Mouse (Mus musculus) kidney, embryonic 16.5 days (tissue): ENCODE results near the gene Rab40c. TPM values are rescaled to one million over a fixed set of nuclear protein-coding genes. Genes with fewer than 3 reads are reported as not detected.

Source experiments
- ATAC-seq: fragments of 200-750 bp; cut with Nextera tagmentation; 2 replicates; pipeline ENCODE4 v1.8.0; 2017; ENCODE audit warnings: moderate TSS enrichment; ENCODE audit not compliant: low FRiP score, low TSS enrichment
- H3K27ac ChIP-seq: fragments of 300-500 bp; sonication (generic); 2 replicates; pipeline ENCODE4 v1.5.1; 2014; ENCODE audit warnings: low read length
- H3K27me3 ChIP-seq: fragments of 300-500 bp; sonication (generic); 2 replicates; pipeline ENCODE4 v1.6.1; 2014; ENCODE audit warnings: low read length, control low read depth, mixed read lengths; ENCODE audit not compliant: insufficient read depth
- H3K36me3 ChIP-seq: fragments of 300-500 bp; sonication (generic); 2 replicates; pipeline ENCODE4 v1.6.1; 2014; ENCODE audit warnings: low read length, control low read depth, mixed read lengths; ENCODE audit not compliant: insufficient read depth
- H3K4me1 ChIP-seq: fragments of 300-500 bp; sonication (generic); 2 replicates; pipeline ENCODE4 v1.6.1; 2014; ENCODE audit warnings: low read length, control low read depth, mixed read lengths; ENCODE audit not compliant: insufficient read depth
- H3K4me2 ChIP-seq: fragments of 300-500 bp; sonication (generic); replicated peaks from 2 replicates; pipeline ENCODE4 v1.6.1; 2014; ENCODE audit warnings: low read depth, low read length
- H3K4me3 ChIP-seq: fragments of 300-500 bp; sonication (generic); 2 replicates; pipeline ENCODE4 v1.5.1; 2014; ENCODE audit warnings: mild to moderate bottlenecking, low read length
- H3K9ac ChIP-seq: fragments of 300-500 bp; sonication (generic); replicated peaks from 2 replicates; pipeline ENCODE4 v1.6.1; 2014; ENCODE audit warnings: low read length
- H3K9me3 ChIP-seq: fragments of 300-500 bp; sonication (generic); 2 replicates; pipeline ENCODE4 v1.6.1; 2016; ENCODE audit warnings: low read length, control low read depth
- WGBS: fragments of 180-500 bp; shearing (Covaris S2); extraction: QIAGEN DNeasy Blood & Tissue Kit; methylation state at CpG from one replicate; pipeline ENCODE4 v1.1.7; 2014; 5-methylcytosine and 5-hydroxymethylcytosine counted together
- polyA plus RNA-seq: library from polyadenylated mRNA; unstranded; fragments of >200 nt; fragmentation: Nextera tagmentation; extraction: Ambion mirVana; gene quantifications from 2 replicates; pipeline ENCODE4 v1.2.1, GENCODE M21; 2015

Gene Rab40c
- polyA plus RNA-seq, 1 experiment from 2014 or later, result 33.7 TPM

DNA sequence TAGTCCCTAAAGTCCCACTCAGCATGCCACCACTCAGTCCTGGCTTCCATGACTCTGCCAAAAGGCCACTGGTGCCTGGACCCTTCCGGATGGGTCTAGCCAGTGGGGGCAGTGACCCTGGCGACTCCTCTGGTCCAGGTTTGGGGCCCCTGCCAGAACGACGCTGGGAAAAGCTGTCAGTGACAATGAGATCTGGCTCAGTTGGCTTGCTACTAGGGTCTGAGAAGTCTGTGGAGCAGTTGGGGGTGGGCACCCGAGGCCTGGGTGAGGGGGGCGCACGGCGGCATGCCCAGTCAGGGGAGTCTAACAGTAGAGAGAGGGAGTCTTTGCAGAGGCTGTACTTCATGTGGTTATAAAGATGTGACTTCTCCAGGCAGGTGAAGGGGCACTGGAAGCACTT lies 28.5 kb upstream of the Rab40c start:
- Histone ChIP-seq H3K9me3 (no peaks in the 10 kb centered on the region), H3K4me2 (no peak overlapping the region), H3K4me3 (no peak overlapping the region), H3K36me3 (no peaks in the 10 kb centered on the region), H3K9ac (no peak overlapping the region), H3K27me3 (peaks cover 31% of the 10 kb centered on the region), H3K27ac (no peak overlapping the region; the same call in 1 of the 2 replicates), H3K4me1 (peaks cover 14% of the 10 kb centered on the region)
- ATAC-seq, result no peak
- 65% methylated on average over 8 of the region's 8 CpGs for WGBS

DNA sequence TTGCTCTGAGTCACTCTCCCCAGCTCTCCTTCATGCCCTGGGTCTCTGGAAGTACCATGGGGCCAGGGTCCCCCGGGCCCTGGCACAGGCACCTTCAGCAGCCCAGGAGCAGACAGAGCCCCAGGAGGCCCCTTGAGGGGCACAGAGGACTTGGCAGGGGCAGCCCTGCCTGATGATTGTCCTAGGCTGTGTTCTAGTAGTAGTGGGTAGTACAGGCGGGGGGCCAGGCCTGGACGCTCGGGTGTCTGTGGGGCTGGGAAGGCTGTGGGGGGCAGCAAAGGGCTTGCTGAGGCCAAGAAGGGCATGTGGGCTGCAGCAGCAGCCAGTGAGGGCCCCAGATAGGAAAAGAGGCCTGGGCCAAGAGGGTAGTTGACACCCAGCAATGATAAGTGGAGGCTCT lies 28.0 kb upstream of the Rab40c start:
- no peak for ATAC-seq
- H3K9ac ChIP-seq, result no peak overlapping the region
- no peak overlapping the region for H3K4me3 ChIP-seq
- H3K9me3 ChIP-seq, result no peaks in the 10 kb centered on the region
- WGBS, result 85% methylated on average over 4 of the region's 4 CpGs
- H3K4me1 ChIP-seq, result peaks cover 14% of the 10 kb centered on the region
- no peaks in the 10 kb centered on the region for H3K36me3 ChIP-seq
- peak overlapping the region; percentile 15; the same call in 1 of the 2 replicates for H3K27ac ChIP-seq
- H3K27me3 ChIP-seq, result peaks cover 27% of the 10 kb centered on the region
- no peak overlapping the region for H3K4me2 ChIP-seq

DNA sequence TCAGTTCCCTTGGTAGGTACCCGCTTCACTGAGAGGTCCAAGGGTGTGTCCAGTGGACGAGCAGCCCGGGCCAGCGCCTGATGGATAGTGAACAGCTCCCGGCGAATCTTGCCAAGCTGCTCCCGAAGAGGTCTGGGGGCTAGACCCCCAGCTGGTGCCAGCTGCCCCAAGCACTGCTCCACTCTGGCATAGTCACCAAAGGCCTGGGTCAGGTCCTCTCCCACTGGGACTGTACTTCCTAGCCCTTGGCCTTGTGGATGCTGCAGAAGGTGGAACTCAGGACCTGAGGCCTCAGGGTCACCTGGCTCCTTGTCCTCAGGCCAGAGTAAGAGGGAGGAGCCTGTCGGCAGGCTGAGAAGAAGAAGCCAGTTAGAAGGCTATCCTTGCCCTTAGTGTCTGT lies 27.4 kb upstream of the Rab40c start:
- peak overlapping the region; percentile 87; the same call in 1 of the 2 replicates for H3K27ac ChIP-seq
- ATAC-seq, result no peak

DNA sequence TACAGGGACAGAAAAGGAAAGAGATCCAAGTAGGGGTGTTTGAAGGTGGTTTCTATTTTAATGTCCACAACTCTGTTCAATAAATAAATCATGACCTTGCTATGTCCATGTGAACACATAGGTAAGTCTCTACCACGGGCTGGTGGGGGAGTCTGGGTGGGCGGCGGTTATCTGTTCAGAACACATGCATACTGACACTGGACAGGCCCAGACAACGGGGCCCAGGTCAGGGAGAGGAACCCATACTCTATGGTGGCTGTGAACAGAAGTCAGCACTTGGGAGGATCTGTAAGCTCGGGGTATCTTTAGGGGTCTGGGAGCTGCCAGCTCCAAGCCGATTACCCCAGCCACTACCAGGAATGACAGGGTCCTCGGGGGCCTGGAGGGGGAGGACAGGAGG lies 26.8 kb upstream of the Rab40c start:
- H3K27me3 ChIP-seq, result peaks cover 14% of the 10 kb centered on the region
- no peak for ATAC-seq
- H3K4me2 ChIP-seq, result no peak overlapping the region
- 77% methylated on average over 7 of the region's 7 CpGs for WGBS
- H3K27ac ChIP-seq, result peak overlapping the region; percentile 87
- no peak overlapping the region for H3K4me3 ChIP-seq
- H3K9ac ChIP-seq, result no peak overlapping the region
- no peaks in the 10 kb centered on the region for H3K36me3 ChIP-seq
- H3K9me3 ChIP-seq, result no peaks in the 10 kb centered on the region
- peaks cover 6% of the 10 kb centered on the region for H3K4me1 ChIP-seq

More for the DNA sequence above, 27.4 kb upstream of the Rab40c start:
- Histone ChIP-seq H3K9me3 (no peaks in the 10 kb centered on the region), H3K36me3 (no peaks in the 10 kb centered on the region), H3K4me3 (no peak overlapping the region), H3K4me2 (no peak overlapping the region), H3K27me3 (peaks cover 20% of the 10 kb centered on the region), H3K4me1 (peaks cover 9% of the 10 kb centered on the region), H3K9ac (no peak overlapping the region)
- WGBS, result 81% methylated on average over 8 of the region's 8 CpGs

DNA sequence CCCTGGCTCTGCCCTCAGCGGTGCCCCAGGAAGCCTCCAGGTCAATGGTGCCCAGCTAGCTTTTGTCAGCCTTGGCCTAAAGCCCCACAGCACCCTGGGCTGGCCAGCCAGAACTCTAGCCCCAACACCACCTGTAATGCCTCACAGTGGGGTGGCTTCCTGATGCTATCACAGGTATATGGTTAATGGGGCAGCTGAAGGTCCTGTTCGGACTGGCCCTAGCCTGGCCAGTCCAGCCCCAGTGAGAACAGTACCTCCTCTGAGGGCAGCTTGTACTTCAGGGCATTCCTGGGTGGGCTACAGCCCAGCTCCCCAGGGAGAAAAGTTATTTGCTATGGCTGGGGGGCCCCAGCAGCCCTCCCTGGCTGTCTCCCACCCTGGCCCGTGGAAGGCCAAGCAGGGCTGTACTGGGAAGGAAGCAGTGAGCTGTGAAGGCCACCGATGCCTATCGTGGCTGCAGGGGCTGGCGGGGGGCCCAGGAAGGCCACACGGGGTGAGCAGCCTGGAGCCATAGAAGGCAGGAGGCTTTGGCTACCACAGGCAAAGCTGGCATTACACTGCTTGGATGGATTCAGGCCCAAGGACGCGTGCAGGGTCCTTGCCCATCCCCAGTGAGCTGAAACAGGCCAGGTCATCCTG lies 26.1 kb upstream of the Rab40c start:
- Histone ChIP-seq H3K27ac (peak overlapping the region; percentile 87), H3K9ac (0 out of 2 replicates have a peak overlapping the region, but pooled peaks have one; percentile 25), H3K4me3 (no peak overlapping the region), H3K27me3 (peaks cover 7% of the 10 kb centered on the region), H3K36me3 (no peaks in the 10 kb centered on the region), H3K9me3 (no peaks in the 10 kb centered on the region), H3K4me1 (peaks cover 13% of the 10 kb centered on the region), H3K4me2 (no peak overlapping the region)
- WGBS, result 35% methylated on average over 9 of the region's 9 CpGs
- ATAC-seq, result peak; percentile 85

DNA sequence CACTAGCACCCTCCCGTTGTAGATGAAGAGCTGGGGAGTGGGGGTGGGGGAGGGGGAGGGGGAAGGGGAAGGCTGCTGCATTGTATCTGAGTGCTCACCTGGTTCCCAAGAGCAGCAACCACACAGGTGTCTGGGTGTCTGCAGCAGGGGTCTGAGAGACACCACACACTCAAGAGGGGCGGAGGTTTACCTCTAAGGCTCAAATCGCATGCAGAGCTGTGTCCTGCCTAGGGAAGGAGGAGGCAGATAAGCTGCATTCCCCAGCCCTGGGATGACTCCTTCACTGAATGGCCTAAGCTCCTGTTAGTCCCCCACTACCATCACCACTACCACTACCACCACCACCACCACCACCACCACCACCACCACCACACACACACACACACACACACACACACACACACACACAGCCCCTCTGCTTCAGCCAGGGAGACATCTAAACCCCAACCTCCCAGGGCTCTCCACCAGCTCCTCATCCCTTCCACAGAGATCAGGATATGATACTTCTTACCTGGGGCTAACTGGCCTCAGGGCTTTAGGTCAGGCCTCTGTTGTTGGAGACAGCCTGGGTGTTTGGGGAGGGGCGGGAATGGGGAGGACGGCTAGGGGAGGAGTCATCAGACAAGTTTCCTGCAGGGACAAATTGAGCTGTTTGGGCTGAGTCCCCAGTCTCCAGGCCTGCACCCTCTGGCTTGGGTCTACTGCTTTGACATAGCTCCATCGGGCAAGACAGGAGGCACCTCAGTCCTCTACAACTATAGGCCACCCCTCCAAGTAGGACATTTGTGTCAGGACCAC lies 25.0 kb upstream of the Rab40c start, which contains the start of the genes Pigq and Nhlrc4:
Pigq (minus strand) TSS at position 571 of the 798 bp plus-strand sequence.
Nhlrc4 (minus strand) TSS at position 596 of the 798 bp plus-strand sequence.
- Histone ChIP-seq H3K4me1 (peaks cover 15% of the 10 kb centered on the region), H3K4me3 (no peak within 1 kb of the TSS), H3K27ac (peak within 1 kb of the TSS; percentile 87), H3K9ac (0 out of 2 replicates have a peak within 1 kb of the TSS, but pooled peaks have one; percentile 25), H3K27me3 (no peaks in the 10 kb centered on the region), H3K9me3 (no peaks in the 10 kb centered on the region), H3K4me2 (no peak within 1 kb of the TSS), H3K36me3 (no peaks in the 10 kb centered on the region)
- ATAC-seq, result no peak
- 51% methylated on average over 6 of the region's 6 CpGs for WGBS

DNA sequence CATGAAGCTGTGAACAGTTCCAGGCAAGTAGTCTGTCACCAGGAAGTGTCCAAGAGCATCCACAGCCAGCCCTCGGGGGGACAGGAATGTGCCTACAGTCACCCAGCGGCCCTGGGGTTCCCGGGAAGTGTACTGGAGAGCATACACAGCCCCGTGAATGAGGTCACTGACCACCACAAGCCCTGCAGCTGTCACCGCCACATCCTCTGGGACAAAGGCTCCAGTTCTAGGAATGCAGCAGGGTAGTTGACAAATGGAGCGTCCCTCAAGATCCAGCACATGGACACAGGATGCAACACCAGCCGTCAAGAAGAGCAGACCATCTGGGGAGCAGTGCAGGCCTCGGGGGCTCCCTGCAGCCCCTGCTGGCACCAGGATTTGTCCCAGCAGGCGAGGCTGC lies 24.2 kb upstream of the Rab40c start:
- H3K9me3 ChIP-seq, result no peaks in the 10 kb centered on the region
- H3K27ac ChIP-seq, result no peak overlapping the region
- H3K4me3 ChIP-seq, result no peak overlapping the region
- H3K27me3 ChIP-seq, result no peaks in the 10 kb centered on the region
- 80% methylated on average over 9 of the region's 9 CpGs for WGBS
- H3K36me3 ChIP-seq, result no peaks in the 10 kb centered on the region
- no peak overlapping the region for H3K9ac ChIP-seq
- no peak for ATAC-seq
- H3K4me2 ChIP-seq, result no peak overlapping the region
- H3K4me1 ChIP-seq, result peaks cover 15% of the 10 kb centered on the region

DNA sequence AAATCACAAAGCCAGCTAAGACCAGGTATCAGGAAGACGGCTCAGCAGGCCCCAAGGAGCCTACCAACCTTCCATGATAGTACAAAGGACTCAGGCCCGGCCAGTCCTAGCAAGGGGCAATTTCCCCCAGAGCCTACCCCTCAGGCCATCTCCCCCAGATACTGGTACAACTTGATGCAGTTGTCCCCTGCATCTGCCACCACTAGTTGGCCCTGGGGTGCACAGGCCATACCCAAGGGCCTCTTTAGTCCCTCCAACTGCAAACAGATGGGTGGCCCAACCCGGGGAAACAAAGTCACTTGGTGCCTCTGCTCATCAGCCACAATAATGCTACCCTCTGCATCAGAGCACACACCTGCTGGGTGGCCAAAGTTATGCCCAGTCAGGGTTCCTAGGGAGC lies 23.7 kb upstream of the Rab40c start:
- Histone ChIP-seq H3K4me1 (peaks cover 15% of the 10 kb centered on the region), H3K36me3 (no peaks in the 10 kb centered on the region), H3K9ac (no peak overlapping the region), H3K9me3 (no peaks in the 10 kb centered on the region), H3K4me2 (no peak overlapping the region), H3K27ac (no peak overlapping the region), H3K27me3 (no peaks in the 10 kb centered on the region), H3K4me3 (no peak overlapping the region)
- 85% methylated on average over 3 of the region's 3 CpGs for WGBS
- ATAC-seq, result no peak

DNA sequence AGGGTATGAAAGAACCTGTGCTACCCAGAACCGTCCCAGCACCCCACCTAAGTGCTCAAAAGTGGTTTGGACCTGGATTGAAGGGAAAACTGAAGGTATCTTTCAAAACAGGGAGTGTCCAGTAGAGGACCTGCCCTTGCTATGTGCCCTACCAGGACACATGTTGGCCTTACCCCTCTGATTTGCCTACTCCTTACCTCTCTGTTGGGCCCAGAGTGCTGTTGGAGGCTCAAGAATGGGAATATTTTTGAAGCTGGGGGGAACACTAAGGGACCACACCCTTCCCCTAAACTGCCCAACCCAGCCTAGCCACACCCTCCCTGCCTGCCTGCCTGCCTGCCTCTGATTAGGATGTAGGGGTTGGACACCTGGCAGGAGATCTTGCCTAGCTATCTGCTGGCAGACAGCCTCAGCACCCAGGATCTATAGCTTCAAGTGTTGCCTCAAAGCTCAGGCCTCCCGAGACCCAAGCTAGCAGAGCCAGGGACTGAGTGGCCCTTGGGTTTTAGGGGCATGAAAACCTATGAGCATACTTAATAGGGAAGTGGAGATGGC lies 23.1 kb upstream of the Rab40c start:
- Histone ChIP-seq H3K9ac (no peak overlapping the region), H3K4me3 (no peak overlapping the region), H3K4me1 (peaks cover 15% of the 10 kb centered on the region), H3K9me3 (no peaks in the 10 kb centered on the region), H3K27ac (no peak overlapping the region), H3K27me3 (no peaks in the 10 kb centered on the region), H3K4me2 (no peak overlapping the region), H3K36me3 (no peaks in the 10 kb centered on the region)
- 78% methylated on average over 2 of the region's 2 CpGs for WGBS
- ATAC-seq, result no peak
